ENCODE assay signal across 10 mouse cellular contexts in genomic region chr11:7144369-7144768, GRCm38 (mm10). TPM values are rescaled to one million over a fixed set of nuclear protein-coding genes. Genes with fewer than 3 reads are reported as not detected.
DNase-seq lines count a peak whose midpoint lies in the region; ATAC-seq and TF ChIP-seq lines count a peak whose summit lies in the region.
"Had no signal": no experiment of that assay in that cellular context is flagged by ENCODE, and none has a peak within 500 bp of the region (broad histone marks: within the 10 kb centered on the region; RNA-seq: fewer than 3 reads in every experiment).

No protein-coding gene starts in this region.

- peak; percentile 41 for TF ChIP-seq CTCF in heart, postnatal 0 days (IDR thresholded peaks at IDR 0.05; ENCODE audit: low read depth)
- peak; percentile 81 for TF ChIP-seq CTCF in E14TG2a.4 (conservative IDR thresholded peaks at IDR 0.05; ENCODE audit: low read length)

- TF ChIP-seq EP300 in heart, postnatal 0 days (IDR thresholded peaks at IDR 0.05; ENCODE audit: low read depth): no peak

- no peaks in the 10 kb centered on the region for H3K4me1 ChIP-seq in heart, postnatal 0 days (ENCODE audit: control insufficient read depth, insufficient read depth)
- peaks cover 4% of the 10 kb centered on the region; the same call in 1 of the 2 replicates for H3K4me1 ChIP-seq in E14TG2a.4 (replicated peaks; ENCODE audit: low read depth, low read length)
- H3K4me1 ChIP-seq in forebrain, embryonic 10.5 days: no peaks in the 10 kb centered on the region

- H3K4me2 ChIP-seq in heart, postnatal 0 days (ENCODE audit: low read depth, low read length): no peak overlapping the region

- 80% methylated on average over 11 of the region's 11 CpGs for WGBS in heart, postnatal 0 days
- 89% methylated on average over 11 of the region's 11 CpGs for WGBS in forebrain, embryonic 10.5 days

- no peaks in the 10 kb centered on the region for H3K27me3 ChIP-seq in heart, postnatal 0 days (ENCODE audit: control insufficient read depth, insufficient read depth, low read length)
- H3K27me3 ChIP-seq in E14TG2a.4 (ENCODE audit: insufficient read depth, low read length): no peaks in the 10 kb centered on the region
- no peaks in the 10 kb centered on the region for H3K27me3 ChIP-seq in forebrain, embryonic 10.5 days (ENCODE audit: poor library complexity, severe bottlenecking)

- ATAC-seq in heart, postnatal 0 days (ENCODE audit: insufficient read depth, low read depth): no peak

- H3K27ac ChIP-seq in heart, postnatal 0 days (ENCODE audit: low read depth): no peak overlapping the region
- no peak overlapping the region for H3K27ac ChIP-seq in forebrain, embryonic 10.5 days

- H3K9me3 ChIP-seq in heart, postnatal 0 days (replicated peaks; ENCODE audit: control insufficient read depth, low read length): no peaks in the 10 kb centered on the region
- H3K9me3 ChIP-seq in E14TG2a.4 (ENCODE audit: low read length): no peaks in the 10 kb centered on the region
- no peaks in the 10 kb centered on the region for H3K9me3 ChIP-seq in forebrain, embryonic 10.5 days

- no peak overlapping the region for H3K9ac ChIP-seq in heart, postnatal 0 days (replicated peaks; ENCODE audit: low read depth, low read length)

- DNase-seq in heart, postnatal 0 days (ENCODE audit: low spot score): no peak
- no peak for DNase-seq in heart, adult 9 months (ENCODE audit: low spot score in 2 of 2)
- peak; percentile 35 for DNase-seq in embryo, embryonic 10 days (ENCODE audit: low spot score)
- peak; percentile 45 for DNase-seq in lung, postnatal 10 days
- no peak for DNase-seq in forebrain, embryonic 10.5 days (ENCODE audit: extremely low spot score, low spot score)
- no peak for DNase-seq in frontal cortex, postnatal 10 days (ENCODE audit: low spot score in 2 of 2)
- no peak for DNase-seq in right cerebral cortex, postnatal 10 days (ENCODE audit: low spot score in 2 of 2)

- H3K36me3 ChIP-seq in heart, postnatal 0 days (replicated peaks; ENCODE audit: control insufficient read depth, insufficient read depth, low read length): no peaks in the 10 kb centered on the region
- 0 out of 2 replicates have a peak, but pooled peaks cover 3% of the 10 kb centered on the region for H3K36me3 ChIP-seq in E14TG2a.4 (ENCODE audit: insufficient read depth, low read length)
- no peaks in the 10 kb centered on the region; the same call in 1 of the 2 replicates for H3K36me3 ChIP-seq in forebrain, embryonic 10.5 days (replicated peaks)

- no peak overlapping the region for H3K4me3 ChIP-seq in heart, postnatal 0 days (ENCODE audit: low read depth, low read length)
- no peak overlapping the region for H3K4me3 ChIP-seq in E14TG2a.4 (replicated peaks; ENCODE audit: low read length)
- H3K4me3 ChIP-seq in forebrain, embryonic 10.5 days: no peak overlapping the region

RNA-seq across cellular contexts. Expression of gene Gm11985, which starts 44.0 kb away (rescaled TPM):
- not detected in 2 replicates for total RNA-seq in heart, postnatal 0 days (2014; rRNA removed; ENCODE audit: low replicate concordance)
- not detected in 2 replicates for polyA plus RNA-seq in heart, postnatal 0 days (2015; fragmentation: Nextera tagmentation; extraction: Ambion mirVana)
- not detected in 2 replicates for polyA plus RNA-seq in forebrain, embryonic 10.5 days (2016; fragmentation: Nextera tagmentation; extraction: Ambion mirVana)
- total RNA-seq: left cerebral cortex, adult 18-20 months had no signal
- polyA plus RNA-seq: stomach, embryonic 16.5 days had no signal

RNA-seq across cellular contexts. Expression of gene Igfbp1, which starts 53.2 kb away (rescaled TPM):
- total RNA-seq in heart, postnatal 0 days (2014; rRNA removed; ENCODE audit: low replicate concordance): 2.7 and 10.6 TPM in 2 replicates
- polyA plus RNA-seq in heart, postnatal 0 days (2015; fragmentation: Nextera tagmentation; extraction: Ambion mirVana): not detected in 2 replicates
- polyA plus RNA-seq in forebrain, embryonic 10.5 days (2016; fragmentation: Nextera tagmentation; extraction: Ambion mirVana): 0.10 and 0.24 TPM in 2 replicates
- total RNA-seq: left cerebral cortex, adult 18-20 months had no signal

Comparison
In these comparisons a context has a peak if more than half of its experiments do, and no peak if none do; other contexts are left out.
1. DNase-seq: peak in embryo, embryonic 10 days (single experiment) and lung, postnatal 10 days (single experiment); none in heart, postnatal 0 days (single experiment), heart, adult 9 months (0 of 2), forebrain, embryonic 10.5 days (single experiment), frontal cortex, postnatal 10 days (0 of 2) and right cerebral cortex, postnatal 10 days (0 of 2).